Mouse (Mus musculus): ENCODE results near the gene Slc2a13.

The Slc2a13 gene

DNA sequence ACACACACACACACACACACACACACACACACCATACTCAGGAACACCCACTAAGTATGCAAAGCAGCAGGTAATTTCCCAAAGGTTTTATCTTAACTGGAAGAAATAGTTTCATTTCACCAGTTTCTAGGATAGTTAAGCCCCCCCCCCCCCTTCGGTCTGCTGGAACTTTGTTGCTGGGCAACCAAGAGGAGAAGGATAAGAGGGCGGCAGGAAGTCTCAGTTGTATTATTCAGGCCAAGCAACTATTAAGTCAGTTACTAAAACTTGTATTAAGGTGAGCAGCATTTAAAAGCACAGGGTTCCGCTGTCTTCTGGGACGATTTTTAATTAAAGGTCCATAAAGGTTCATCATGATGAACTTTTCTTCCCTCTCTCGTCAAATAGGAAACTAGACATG, 198.6 kb downstream of the Slc2a13 start:
- DNase-seq (ENCODE audit: low spot score in 2 of 2): no peak

DNA sequence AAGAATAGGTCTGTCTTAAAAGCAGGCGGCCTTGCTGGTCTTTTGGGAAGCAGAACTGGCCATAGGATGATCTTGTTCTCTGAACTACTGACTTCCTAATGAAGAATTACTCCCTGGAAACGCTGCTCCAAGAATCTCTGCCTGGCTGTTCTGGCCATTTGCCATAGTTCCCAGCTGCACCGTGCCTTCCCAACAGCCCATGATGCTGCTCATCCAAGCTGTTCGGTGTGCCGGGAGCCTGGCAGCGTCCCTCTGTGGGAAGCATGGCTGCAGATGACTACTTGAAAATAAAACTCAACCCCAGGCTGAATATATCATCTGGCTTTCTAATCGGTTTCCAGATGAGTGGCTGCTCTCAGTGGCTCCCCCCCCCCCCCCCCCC, 199.9 kb downstream of the Slc2a13 start:
- peak; percentile 57 to 73 for DNase-seq (ENCODE audit: low spot score in 2 of 2)

DNA sequence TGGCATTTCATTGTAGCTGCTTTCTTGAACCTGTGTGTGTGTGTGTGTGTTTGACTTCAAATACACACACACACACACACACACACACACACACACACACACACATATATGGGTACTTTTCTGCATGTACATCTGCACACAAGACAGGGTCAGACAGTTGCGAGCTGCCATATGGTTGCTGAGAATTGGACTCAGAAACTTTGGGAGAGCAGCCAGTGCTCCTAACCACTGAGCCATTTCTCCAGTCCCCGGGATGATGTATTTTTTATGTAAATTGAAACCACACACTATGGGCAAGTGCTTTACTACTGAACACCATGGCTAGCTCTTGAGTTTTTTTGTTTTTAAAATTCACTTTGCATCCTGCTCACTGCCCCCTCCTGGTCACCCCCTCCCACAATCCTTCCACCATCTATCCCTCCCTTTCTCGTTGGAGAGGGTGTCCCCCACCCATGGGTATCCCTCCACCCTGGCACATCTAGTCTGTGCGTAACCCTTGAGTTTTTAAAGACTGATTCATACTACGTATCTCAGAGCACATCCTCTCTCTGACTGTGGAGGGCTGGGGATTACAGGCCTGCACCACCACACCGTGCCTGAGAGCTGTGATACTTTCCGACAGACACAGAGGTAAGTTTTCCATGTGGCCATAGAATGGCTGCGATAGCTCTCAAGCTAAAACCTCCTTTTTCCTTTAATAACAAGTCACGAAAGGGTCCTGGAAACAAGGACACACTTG, 200.4 kb downstream of the Slc2a13 start:
- no peak for DNase-seq (ENCODE audit: low spot score in 2 of 2)

DNA sequence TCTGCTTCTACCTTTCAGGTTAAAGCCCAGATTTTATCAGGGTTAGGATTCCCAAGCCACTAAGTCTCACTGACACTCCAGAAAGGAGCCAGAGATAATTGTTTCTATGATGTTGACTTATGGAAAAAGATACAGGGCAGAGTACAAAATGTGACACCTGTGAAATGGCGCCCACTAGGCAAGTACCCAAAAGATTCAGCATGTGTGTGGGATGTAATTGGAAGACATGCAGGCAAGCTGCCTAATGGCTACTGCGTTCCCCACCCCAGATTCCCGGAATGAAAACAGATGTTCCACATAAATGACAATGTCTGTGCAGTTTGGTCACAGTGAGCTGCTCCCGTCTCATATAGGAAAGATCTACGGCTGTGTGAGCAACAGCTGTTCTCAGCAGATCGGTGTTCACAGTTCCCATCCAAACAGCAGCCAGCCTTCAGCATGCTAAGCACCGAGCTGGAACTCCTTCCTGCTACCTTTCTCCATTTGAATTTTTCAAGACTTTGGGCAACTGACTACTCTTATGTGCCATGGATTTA, 201.1 kb downstream of the Slc2a13 start:
- no peak for DNase-seq (ENCODE audit: low spot score in 2 of 2)

DNA sequence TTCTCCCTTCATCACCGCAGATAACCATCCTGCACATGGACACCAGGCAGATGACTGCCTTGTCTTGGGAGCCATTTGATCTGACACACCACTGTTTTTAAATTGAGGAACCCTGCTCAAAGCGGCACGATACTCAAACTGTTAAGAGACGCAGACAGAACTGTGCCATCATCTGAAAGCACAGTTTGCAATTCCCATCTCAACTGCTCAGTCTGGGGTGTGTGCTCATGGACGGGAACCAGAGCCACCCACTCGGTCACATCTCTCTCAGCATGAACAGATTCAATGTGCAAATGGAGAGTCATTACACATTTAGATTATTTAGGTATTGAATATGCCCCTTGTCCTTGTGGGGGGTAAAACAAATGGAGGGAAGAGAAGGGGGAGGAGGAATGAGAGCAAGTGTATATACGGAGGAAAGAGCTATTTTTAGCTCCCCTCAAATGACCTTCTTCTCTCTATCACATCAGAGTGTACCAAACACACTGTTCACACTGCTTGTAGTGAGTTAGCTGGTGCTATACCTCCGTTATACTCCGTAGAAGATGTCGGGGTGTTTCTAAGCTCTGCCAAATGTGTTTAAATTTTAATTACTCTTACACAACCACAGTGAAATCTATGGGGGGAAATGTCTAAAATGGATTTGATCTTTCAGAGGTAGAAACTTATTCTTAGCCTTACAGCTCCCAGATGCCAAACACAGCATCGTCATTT, 203.2 kb downstream of the Slc2a13 start:
- peak in 1 of 2 experiments; percentile 50 for DNase-seq (ENCODE audit: low spot score in 2 of 2)

DNA sequence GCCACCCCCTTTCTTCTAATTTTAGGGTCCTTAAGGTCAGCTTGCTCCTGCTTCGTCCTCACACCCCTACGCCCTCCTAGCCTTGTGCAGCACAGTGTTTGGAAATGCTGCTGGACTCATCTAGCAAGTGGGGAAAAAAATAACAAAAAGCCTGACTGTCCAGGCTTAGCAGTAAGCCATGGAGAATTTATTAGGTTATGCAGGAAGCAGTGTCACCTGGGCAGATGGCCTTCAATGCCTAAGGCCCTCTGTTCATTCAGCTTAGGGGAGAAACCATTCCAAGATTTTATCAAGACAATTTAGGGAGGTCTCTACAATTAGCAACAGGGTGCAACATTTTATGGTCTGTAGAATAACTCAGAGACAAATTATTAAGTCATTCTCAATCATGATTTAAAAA, 212.6 kb downstream of the Slc2a13 start:
- no peak for DNase-seq (ENCODE audit: low spot score in 2 of 2)

DNA sequence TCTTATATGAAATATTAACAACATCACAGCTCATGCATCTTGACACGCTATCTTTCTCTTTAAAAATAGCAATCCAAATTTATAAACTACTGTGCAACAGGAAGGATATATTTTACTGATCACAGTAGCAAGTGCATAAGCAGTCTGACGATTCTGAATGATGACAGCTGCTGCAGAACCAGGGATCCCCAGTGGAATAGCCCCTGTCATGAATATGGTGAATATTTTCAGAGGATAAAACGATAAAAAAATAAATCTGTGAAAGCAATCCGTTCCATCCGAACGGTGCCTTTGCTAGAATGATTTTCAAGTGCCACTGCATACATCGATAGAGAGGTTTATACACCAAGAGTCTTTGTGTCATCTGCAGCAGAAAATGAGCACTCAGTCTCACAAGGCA, 222.1 kb downstream of the Slc2a13 start:
- no peak for DNase-seq (ENCODE audit: low spot score in 2 of 2)

DNA sequence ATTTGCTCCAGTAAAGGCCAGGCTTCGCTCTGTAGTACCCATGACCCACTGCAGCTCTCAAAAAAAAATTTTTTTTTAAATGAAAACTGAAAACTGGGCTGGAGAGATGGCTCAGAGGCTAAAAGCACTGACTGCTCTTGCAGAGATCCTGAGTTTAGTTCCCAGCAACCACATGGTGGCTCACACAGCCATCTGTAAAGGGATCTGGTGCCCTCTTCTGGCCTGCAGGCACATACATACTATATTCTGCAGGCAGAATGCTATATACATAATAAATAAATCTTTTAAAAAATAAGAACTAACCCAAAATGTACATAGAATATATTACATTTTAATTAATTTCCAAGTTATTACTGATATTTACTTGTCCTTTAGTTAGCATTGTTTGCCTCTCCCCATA, 234.7 kb downstream of the Slc2a13 start:
- no peak for DNase-seq (ENCODE audit: low spot score in 2 of 2)

DNA sequence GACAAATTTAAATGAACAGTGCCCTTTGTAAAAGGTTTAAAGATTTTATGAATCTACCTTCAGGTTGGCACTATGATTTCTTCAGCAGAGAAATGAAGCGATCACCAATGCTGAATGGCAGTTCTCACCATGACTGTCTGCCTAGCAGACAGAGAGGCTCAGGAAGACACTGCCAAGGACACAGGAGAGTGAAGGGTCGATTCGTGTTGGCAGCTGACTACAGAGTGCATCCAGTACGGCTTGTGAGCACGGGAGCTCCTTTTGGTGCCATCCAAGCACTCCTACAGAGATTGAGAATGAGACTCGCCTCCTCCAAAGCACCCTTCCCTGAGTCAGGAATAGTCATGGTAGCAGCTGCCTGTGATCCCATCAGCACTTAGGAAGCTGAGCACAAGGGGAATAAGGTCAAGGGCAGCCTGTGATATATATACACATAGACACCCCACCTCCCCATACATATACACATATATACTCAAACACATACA, 238.6 kb downstream of the Slc2a13 start:
- no peak for DNase-seq (ENCODE audit: low spot score in 2 of 2)

DNA sequence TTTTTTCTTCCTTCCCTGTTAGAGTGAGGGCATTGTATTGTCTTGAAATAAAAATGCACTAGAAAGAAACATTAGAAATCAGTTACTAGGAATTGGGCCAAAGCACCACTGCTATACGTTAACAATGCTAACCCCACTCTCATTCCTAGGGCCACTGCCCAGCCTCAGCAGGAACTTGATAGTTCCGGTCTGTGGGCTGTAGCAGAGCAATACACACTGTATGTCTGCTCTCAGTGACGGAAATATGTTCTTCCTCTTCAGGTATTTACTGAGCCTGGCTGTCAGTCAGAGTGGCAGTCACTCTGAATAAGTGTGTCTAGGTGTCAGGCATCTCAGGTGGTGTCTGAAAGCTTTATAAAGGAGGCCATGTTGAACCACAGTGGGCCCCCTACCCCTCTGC, 245.3 kb downstream of the Slc2a13 start:
- no peak for DNase-seq (ENCODE audit: low spot score in 2 of 2)

DNA sequence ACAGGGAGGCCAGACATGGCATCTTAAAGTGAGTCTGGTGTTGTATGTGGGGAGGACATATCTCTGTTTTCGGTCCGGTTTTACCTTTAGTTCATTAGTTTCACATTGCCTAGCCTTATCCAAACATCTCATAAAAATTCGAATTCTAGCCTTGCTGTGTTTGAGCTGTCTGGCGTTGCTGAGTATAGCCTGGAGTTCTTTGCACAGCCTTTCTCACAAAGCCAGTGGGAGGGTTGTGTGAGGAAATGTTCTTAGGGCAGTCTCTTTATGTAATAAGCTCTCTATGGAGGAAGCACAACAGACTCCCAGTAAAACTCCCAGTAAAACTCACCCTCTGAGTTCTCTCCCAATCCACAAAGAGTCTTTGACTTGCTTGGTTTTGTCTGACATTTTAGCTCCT, 246.0 kb downstream of the Slc2a13 start:
- peak; percentile 29 to 57 for DNase-seq (ENCODE audit: low spot score in 2 of 2)

DNA sequence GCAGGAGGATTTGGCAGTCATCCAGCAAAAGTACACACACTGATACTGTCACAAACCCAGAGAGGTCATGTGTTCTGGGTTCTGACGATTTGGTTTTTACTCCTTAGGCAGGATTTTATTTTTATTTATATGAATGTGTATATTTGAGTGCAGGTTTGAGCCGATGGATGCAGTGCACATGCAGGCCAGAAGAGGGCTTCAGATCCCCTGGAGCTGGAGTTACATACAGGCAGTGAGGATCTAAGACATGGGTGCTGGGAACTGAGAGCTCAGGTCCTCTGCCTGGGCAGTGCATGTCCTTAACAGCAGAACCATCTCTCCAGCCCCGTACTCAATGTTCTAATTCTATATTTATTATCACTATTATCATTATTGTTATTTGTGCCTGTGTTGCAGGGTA, 253.7 kb downstream of the Slc2a13 start:
- DNase-seq (ENCODE audit: low spot score in 2 of 2): no peak

DNA sequence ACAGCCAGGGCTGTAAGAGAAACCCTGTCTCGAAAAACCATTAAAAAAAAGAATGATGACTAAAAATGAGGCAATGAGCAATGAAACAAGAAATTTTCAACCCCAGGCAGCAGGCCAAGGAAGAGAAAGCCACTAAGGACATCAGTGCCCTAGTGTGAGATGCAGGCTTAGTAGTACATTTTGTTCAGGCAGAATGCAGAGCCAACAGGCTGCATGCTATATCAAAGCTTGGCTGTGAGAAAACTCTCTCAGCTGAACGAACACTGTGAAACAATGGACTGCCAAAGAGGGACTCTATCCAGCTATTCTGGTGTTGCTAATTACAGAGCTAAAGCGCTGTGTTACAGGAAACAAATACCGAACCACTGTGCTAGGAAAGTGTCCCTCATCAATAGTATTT, 256.1 kb downstream of the Slc2a13 start:
- peak in 1 of 2 experiments; percentile 38 for DNase-seq (ENCODE audit: low spot score in 2 of 2)

DNA sequence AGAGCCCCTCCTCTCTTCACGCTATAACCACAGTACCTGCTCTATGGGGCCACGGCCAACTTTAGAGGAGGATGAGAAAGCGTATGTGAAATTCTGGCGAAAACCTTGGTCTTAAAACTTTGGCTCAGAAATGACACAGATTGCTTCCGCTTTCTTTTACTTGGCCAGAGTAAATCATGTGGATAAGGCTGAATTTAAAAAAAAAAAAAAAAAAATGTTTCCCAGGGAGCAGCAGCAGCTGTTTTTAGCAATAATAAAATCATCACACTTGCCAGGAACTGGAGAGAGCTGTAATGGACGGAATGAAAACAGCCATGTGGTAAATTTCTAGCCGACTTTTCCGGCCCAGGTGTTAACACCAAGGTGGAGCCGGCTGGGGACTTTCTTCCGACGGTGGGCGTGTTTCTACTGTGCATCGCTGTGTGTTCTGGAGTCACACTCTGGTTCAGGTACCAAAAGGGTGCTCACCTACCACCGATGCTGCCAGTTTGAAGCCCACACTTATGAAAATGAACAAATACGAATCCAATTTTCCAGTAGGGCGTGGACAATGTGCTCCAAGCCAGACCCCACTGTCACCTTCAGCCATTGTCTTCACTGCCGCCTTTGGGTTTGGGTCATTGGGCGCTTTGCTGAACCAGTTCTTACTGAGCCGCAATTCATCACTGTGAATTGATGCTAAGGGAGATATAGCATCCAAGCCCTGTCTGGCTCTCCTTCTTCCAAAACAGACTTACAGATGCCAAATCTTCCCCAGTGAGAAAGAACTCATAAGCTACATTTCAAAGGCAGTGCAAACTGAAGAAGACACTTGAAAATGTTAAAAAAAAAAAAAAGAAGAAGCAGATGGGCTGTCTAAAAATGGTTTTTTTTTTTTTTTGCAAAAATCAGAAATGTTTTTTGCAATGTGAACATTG, 258.4 kb downstream of the Slc2a13 start:
- peak; percentile 43 to 49 for DNase-seq (ENCODE audit: low spot score in 2 of 2)

DNA sequence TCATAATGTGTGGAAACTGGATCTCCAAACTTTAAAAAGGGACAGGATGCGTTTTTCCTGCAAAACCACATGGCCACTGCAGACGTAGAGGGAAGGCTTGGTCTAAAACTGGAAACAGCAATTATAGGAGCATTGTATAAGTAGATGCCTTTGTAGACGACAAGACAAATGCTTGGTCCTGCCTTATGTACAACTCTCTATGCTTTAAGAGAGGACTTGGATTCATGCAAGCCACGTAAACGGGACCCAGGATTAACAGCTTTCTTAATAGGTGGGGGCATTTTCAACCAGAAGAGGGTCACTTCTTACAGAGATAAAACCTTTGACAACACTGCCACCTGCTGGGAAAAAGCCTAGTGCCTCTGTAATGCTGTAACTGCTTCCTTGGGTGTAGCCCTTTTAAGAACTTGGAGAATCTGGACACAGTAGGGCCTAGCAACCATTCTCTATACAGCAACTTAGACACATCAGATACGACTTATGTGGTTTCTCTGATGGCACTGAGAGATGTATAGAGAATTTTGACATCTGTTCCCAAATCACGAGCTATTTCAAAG, 268.7 kb downstream of the Slc2a13 start:
- DNase-seq (ENCODE audit: low spot score in 2 of 2): peak; percentile 49 to 61

DNA sequence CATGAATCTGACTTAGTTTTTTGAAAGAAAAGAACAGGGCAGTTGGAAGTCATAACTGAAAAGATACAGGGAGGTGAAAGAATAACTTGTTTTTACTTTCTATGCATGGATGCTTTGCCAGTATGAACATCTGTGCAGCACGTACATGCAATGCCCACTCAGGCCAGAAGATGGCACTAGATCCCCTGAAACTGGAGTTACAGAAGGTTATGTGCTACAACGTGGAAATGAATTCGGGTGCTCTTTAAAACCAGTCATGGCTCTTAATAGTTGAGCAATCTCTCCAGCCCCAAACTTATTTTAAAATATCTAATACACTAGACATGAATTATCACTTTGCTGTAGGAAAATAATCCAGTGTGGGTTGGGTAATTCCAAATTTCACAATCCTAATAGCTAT, 271.7 kb downstream of the Slc2a13 start:
- DNase-seq (ENCODE audit: low spot score in 2 of 2): peak; percentile 94 to 96

DNA sequence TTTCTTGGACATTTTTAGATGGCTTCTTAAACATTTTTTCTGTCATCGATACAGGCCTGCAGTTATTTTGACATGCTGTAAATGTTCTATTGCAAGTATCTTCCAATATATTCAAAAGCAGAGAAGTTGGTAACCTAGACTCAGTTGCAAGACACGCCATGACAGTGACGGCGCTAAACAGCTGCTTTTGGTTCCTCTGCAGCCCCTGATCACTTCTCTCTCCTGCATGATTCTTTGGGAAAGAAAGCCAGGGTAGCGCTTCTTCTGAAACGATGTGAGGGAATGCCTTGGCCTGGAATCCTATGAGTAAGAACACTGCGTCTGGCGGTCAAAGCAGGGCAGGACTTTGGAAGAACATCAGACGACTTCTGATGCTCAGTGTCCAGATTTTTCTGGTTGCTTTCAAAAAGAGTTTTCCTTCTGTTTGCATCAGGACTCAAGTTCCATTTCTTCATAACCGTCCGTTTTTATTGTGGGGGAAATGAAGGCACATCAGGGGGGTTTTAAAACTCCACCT, 273.7 kb downstream of the Slc2a13 start:
- DNase-seq (ENCODE audit: low spot score in 2 of 2): no peak

DNA sequence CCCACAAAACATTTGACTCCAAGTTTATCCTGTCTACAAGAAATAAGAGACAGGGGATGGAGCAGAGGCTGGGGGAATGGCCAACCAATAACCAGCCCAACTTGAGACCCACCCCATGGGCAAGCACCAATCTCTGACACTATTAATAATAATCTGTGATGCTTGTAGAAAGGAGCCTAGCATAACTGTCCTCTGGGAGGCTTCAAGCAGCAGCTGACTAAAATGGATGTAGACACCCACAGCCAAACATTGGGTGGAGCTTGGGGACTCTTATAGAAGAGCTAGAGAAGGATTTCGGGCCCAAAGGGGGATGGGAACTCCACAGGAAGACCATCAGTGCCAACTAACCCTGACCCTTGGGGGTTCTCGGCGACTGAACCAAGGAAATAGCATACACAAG, 289.6 kb downstream of the Slc2a13 start:
- DNase-seq (ENCODE audit: low spot score in 2 of 2): no peak

DNA sequence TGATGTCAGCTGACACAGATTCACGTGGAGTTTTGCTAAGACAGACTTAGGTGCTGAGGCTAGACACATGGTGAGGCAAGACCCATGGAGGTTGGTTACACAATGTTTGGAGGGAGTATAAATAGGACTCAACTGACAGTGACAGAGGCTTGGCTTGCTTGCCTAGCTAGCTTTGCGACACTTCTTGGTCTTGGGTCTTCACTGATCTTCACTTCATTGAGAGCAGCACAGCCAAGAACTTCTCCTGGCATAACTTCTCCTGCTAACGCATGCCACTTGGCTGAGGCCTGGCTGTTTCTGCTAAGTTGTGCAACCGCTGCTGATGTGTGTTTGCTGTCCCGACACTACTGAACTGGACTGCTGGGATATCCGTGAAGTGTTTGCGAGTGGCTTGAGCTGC, 290.2 kb downstream of the Slc2a13 start:
- no peak for DNase-seq (ENCODE audit: low spot score in 2 of 2)

DNA sequence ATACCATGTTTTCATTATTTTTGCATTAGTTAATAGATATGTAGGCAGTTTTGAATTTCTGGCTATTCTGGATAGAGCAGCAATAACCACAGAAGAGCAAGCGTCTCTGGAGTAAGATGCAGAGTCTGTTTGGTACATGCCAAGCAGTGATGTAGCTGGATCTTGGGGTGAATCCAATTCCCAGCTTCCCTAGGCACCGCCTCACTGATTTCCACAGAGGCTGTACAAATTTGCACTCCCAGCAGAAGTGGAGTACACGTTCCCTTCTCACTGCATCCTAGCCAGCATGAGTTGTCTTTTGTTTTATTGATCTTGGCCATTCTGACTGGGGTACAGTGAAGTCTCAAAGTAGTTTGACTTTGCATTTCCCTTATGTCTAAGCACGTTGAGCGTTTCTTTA, 291.5 kb downstream of the Slc2a13 start:
- DNase-seq (ENCODE audit: low spot score in 2 of 2): no peak

DNA sequence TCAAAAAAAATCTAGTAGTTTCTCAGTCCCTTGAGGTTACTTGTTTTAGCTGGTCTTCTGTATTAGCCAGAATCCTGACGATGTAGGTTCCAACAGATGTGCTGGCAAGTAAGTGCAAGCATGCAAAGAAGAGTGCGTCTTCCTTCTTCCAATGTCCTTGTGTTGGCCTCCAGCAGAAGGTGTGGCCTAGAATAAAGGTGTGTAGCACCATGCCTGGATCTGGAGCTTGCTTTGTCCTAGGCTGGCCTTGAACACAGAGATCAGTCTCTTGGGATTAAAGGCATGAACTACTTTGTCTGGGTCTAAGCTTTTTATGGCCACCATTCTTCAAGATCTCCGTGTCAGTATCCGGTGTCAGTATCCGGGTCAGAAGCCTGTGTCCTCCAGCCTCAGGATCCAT, 293.5 kb downstream of the Slc2a13 start:
- no peak for DNase-seq (ENCODE audit: low spot score in 2 of 2)

Data from frontal cortex, postnatal 36 days (tissue).